Mouse (Mus musculus): Measurements from ENCODE around the gene Lrrc59. TPM values are rescaled to one million over a fixed set of nuclear protein-coding genes. Genes with fewer than 3 reads are reported as not detected.

The Lrrc59 gene
- polyA plus RNA-seq (2012; rRNA removed): 70.9 and 71.8 TPM in 2 replicates

DNA sequence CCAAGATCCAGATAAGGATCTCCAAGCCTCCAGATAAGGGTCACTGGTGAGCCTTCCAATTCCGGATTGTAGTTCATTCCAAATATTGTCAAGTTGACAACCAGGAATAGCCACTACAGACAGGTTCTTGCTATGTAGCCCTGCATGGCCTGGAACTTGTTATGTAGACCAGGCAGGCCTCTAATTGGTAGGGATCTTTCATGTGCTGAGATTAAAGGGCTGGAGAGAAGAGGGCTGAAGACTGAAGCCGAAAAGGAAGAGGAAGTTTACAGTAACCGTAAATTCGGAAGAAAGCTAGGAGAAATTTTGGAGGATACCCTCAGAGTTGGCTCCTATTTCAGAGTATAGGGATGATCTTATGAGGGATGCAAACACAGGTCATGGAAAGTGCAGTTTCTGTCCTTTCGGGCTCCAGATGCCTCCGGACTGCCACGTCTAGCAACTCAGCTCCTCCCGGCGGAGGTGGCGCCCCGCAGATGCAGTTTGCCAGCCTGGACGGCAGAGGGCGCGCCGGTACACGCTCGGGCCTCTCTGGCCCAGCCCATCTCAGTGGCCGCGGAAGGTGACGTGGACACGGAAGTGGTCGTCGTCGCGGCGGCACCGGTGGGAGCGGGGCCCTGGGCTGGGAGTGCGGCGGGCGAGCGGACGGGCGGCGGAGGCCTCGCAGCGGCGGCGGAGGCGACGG is at the start of gene Lrrc59:
Gene Lrrc59 (plus strand): TSS at position 569 of the 685 bp plus-strand sequence.
- peak within 1 kb of the TSS; percentile 36; the same call in 1 of the 2 replicates for H3K27ac ChIP-seq (ENCODE audit: insufficient read depth, low read length)
- H3K4me3 ChIP-seq (ENCODE audit: insufficient read depth, low read length): peak within 1 kb of the TSS; percentile 91
- peaks cover 2% of the 10 kb centered on the region; the same call in 1 of the 2 replicates for H3K4me1 ChIP-seq (ENCODE audit: control insufficient read depth, insufficient read depth, low read length)
- peak; percentile 77 for TF ChIP-seq CTCF (IDR thresholded peaks at IDR 0.05; ENCODE audit: extremely low read depth, insufficient read depth, low read length)
- peak; percentile 52; the same call in 1 of the 2 replicates for TF ChIP-seq POLR2A (IDR thresholded peaks at IDR 0.05; ENCODE audit: extremely low read depth, insufficient read depth, low read length)

DNA sequence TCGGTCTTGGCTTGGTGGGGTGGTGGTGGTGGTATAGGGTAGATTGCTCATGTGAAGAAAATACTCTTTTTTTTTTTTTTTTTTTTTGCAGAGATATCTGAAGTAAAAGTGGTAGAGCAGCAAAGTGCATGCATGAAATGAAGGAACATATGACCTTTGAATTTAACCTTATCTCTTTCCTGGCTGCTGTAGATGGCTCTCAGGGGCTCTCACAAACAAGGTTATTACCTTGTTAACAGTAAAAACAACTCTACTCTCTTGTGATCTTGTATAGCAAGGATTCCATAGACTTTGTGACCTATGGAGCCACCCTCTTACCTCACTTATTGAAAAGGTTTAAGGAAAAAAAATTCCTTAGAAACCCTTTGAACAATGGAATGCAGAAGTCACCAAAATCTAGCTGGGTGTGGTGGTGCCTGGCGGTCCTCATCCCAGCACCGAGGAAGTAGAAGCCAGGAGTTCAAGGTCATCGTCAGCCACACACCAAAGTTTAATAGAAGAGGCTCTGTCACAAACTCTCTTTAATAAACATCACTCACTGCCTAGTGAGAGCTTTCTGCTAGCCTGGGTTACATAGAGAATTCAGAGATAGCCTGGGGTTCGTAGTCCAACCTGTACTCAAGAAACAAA is 49.3 kb upstream of the Lrrc59 start:
- Histone ChIP-seq H3K27ac (ENCODE audit: insufficient read depth, low read length) (no peak overlapping the region), H3K4me3 (ENCODE audit: insufficient read depth, low read length) (no peak overlapping the region), H3K4me1 (ENCODE audit: control insufficient read depth, insufficient read depth, low read length) (no peaks in the 10 kb centered on the region)
- no peak for TF ChIP-seq CTCF (IDR thresholded peaks at IDR 0.05; ENCODE audit: extremely low read depth, insufficient read depth, low read length)
- TF ChIP-seq POLR2A (IDR thresholded peaks at IDR 0.05; ENCODE audit: extremely low read depth, insufficient read depth, low read length): no peak

- Histone ChIP-seq H3K4me1 (ENCODE audit: control insufficient read depth, insufficient read depth, low read length) (no peaks in the 10 kb centered on the region), H3K27ac (ENCODE audit: insufficient read depth, low read length) (no peak overlapping the region), H3K4me3 (ENCODE audit: insufficient read depth, low read length) (no peak overlapping the region)
- TF ChIP-seq CTCF (IDR thresholded peaks at IDR 0.05; ENCODE audit: extremely low read depth, insufficient read depth, low read length): no peak
- TF ChIP-seq POLR2A (IDR thresholded peaks at IDR 0.05; ENCODE audit: extremely low read depth, insufficient read depth, low read length): no peak
These were observed 44.5 kb upstream of the Lrrc59 start for GRCm38 (mm10) chr11:94585091-94585490.

GRCm38 (mm10) chr11:94587511-94587910 is 42.1 kb upstream of the Lrrc59 start:
- TF ChIP-seq POLR2A (IDR thresholded peaks at IDR 0.05; ENCODE audit: extremely low read depth, insufficient read depth, low read length) (no peak), CTCF (IDR thresholded peaks at IDR 0.05; ENCODE audit: extremely low read depth, insufficient read depth, low read length) (no peak)
- H3K4me1 ChIP-seq (ENCODE audit: control insufficient read depth, insufficient read depth, low read length): no peaks in the 10 kb centered on the region

DNA sequence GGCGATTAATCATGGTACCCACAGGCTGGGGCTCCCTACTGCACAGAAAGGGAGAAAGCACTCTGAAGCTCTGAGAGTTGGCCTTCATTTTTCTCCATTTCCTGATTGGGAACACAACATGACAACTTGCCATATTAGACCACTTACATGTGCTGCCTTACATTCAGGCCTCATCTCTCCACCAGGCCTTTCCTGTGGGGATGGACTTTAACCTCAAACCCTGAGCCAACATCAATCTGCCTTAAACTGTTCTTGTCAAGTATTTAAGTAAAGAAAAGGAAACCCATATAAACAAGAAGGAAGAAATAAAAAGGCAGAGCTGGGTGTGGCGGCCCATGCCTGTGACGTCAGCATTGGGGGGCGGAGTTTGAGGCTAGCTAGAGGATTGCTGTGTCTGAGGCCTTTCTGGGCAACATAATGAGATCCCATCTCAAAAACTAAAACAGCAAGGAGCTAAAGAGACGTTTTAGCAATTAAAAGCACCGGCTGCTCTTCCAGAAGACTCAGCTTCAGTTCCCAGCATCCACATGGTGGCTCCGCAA is 33.2 kb upstream of the Lrrc59 start:
- TF ChIP-seq POLR2A (IDR thresholded peaks at IDR 0.05; ENCODE audit: extremely low read depth, insufficient read depth, low read length): no peak
- TF ChIP-seq CTCF (IDR thresholded peaks at IDR 0.05; ENCODE audit: extremely low read depth, insufficient read depth, low read length): no peak
- Histone ChIP-seq H3K4me1 (ENCODE audit: control insufficient read depth, insufficient read depth, low read length) (no peaks in the 10 kb centered on the region), H3K4me3 (ENCODE audit: insufficient read depth, low read length) (no peak overlapping the region), H3K27ac (ENCODE audit: insufficient read depth, low read length) (no peak overlapping the region)

More at GRCm38 (mm10) chr11:94587511-94587910, 42.1 kb upstream of the Lrrc59 start:
- no peak overlapping the region for H3K27ac ChIP-seq (ENCODE audit: insufficient read depth, low read length)
- H3K4me3 ChIP-seq (ENCODE audit: insufficient read depth, low read length): no peak overlapping the region

- TF ChIP-seq CTCF (IDR thresholded peaks at IDR 0.05; ENCODE audit: extremely low read depth, insufficient read depth, low read length) (no peak), POLR2A (IDR thresholded peaks at IDR 0.05; ENCODE audit: extremely low read depth, insufficient read depth, low read length) (no peak)
- H3K27ac ChIP-seq (ENCODE audit: insufficient read depth, low read length): no peak overlapping the region
- no peak overlapping the region for H3K4me3 ChIP-seq (ENCODE audit: insufficient read depth, low read length)
- H3K4me1 ChIP-seq (ENCODE audit: control insufficient read depth, insufficient read depth, low read length): no peaks in the 10 kb centered on the region
These were observed 32.2 kb upstream of the Lrrc59 start for GRCm38 (mm10) chr11:94597319-94597718.

GRCm38 (mm10) chr11:94598437-94599120 is 31.0 kb upstream of the Lrrc59 start:
- Histone ChIP-seq H3K27ac (ENCODE audit: insufficient read depth, low read length) (no peak overlapping the region), H3K4me1 (ENCODE audit: control insufficient read depth, insufficient read depth, low read length) (no peaks in the 10 kb centered on the region), H3K4me3 (ENCODE audit: insufficient read depth, low read length) (no peak overlapping the region)
- TF ChIP-seq POLR2A (IDR thresholded peaks at IDR 0.05; ENCODE audit: extremely low read depth, insufficient read depth, low read length): no peak
- TF ChIP-seq CTCF (IDR thresholded peaks at IDR 0.05; ENCODE audit: extremely low read depth, insufficient read depth, low read length): peak; percentile 22; the same call in 1 of the 2 replicates

- TF ChIP-seq CTCF (IDR thresholded peaks at IDR 0.05; ENCODE audit: extremely low read depth, insufficient read depth, low read length): no peak
- no peak for TF ChIP-seq POLR2A (IDR thresholded peaks at IDR 0.05; ENCODE audit: extremely low read depth, insufficient read depth, low read length)
- no peak overlapping the region for H3K27ac ChIP-seq (ENCODE audit: insufficient read depth, low read length)
- no peak overlapping the region for H3K4me3 ChIP-seq (ENCODE audit: insufficient read depth, low read length)
- no peaks in the 10 kb centered on the region for H3K4me1 ChIP-seq (ENCODE audit: control insufficient read depth, insufficient read depth, low read length)
These were observed 29.1 kb upstream of the Lrrc59 start for GRCm38 (mm10) chr11:94600447-94600846.
